Mouse (Mus musculus) cortical plate, adult 2 months (tissue): Measurements from ENCODE around the gene Gen1.

Experiments
- CTCF ChIP-seq: fragments of 200-500 bp; IDR thresholded peaks from 2 replicates; pipeline ENCODE4 v1.5.1; 2011; ENCODE audit warnings: mild to moderate bottlenecking, control low read depth, low read length; ENCODE audit not compliant: insufficient read depth; ENCODE audit errors: extremely low read depth
- POLR2A ChIP-seq: fragments of 200-500 bp; IDR thresholded peaks from 2 replicates; pipeline ENCODE4 v1.6.1; 2011; ENCODE audit warnings: mild to moderate bottlenecking, low read length, control low read depth; ENCODE audit not compliant: insufficient read depth; ENCODE audit errors: extremely low read depth

DNA sequence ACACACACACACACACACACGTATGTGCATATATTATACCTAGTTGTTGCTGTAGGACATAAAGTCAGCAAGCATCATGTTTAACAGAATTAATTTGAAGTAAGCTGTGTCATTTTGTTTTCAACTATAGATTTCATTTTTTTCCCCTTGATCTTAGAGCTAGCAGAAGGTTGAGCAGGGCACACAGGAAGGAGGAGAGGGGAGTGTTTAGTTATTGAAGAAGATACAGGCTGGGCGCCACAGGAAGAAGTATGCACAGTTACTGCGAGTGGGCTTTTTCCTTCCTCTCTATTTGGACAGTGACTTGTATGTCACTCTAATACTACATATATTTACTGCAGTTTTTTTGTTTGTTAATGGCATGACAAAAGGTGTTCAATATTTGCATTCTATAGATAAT is 14.3 kb upstream of the Gen1 start:
- no peak for TF ChIP-seq CTCF
- TF ChIP-seq POLR2A, result no peak
